ENCODE assay signal across 16 mouse cellular contexts in genomic region chr5:25179284-25179683, GRCm38 (mm10). TPM values are rescaled to one million over a fixed set of nuclear protein-coding genes. Genes with fewer than 3 reads are reported as not detected.
DNase-seq lines count a peak whose midpoint lies in the region; ATAC-seq and TF ChIP-seq lines count a peak whose summit lies in the region.
"Had no signal": no experiment of that assay in that cellular context is flagged by ENCODE, and none has a peak within 500 bp of the region (broad histone marks: within the 10 kb centered on the region; RNA-seq: fewer than 3 reads in every experiment).

No protein-coding gene starts in this region.

- peaks cover 22% of the 10 kb centered on the region for H3K4me1 ChIP-seq in kidney, adult 2 months (ENCODE audit: control insufficient read depth, insufficient read depth, low read length)
- H3K4me1 ChIP-seq in kidney, postnatal 0 days (replicated peaks; ENCODE audit: insufficient read depth, low read length): no peaks in the 10 kb centered on the region
- no peaks in the 10 kb centered on the region for H3K4me1 ChIP-seq in hindbrain, embryonic 11.5 days (replicated peaks; ENCODE audit: control insufficient read depth, insufficient read depth, low read length)

- ATAC-seq in kidney, postnatal 0 days (replicated peaks; ENCODE audit: low FRiP score, low read depth): no peak
- no peak for ATAC-seq in hindbrain, embryonic 11.5 days (ENCODE audit: low FRiP score)

- WGBS in kidney, adult 2 months: 76% methylated on average over 4 of the region's 4 CpGs
- 94% methylated on average over 4 of the region's 4 CpGs for WGBS in kidney, postnatal 0 days
- WGBS in hindbrain, embryonic 11.5 days: 94% methylated on average over 4 of the region's 4 CpGs

- no peak overlapping the region for H3K4me2 ChIP-seq in kidney, postnatal 0 days (ENCODE audit: low read length)
- no peak overlapping the region for H3K4me2 ChIP-seq in hindbrain, embryonic 11.5 days (replicated peaks; ENCODE audit: low read depth, low read length)

- H3K27ac ChIP-seq in kidney, adult 2 months (ENCODE audit: insufficient read depth, low read depth, low read length): peak overlapping the region; percentile 91
- peak overlapping the region; percentile 14 for H3K27ac ChIP-seq in kidney, postnatal 0 days
- no peak overlapping the region for H3K27ac ChIP-seq in hindbrain, embryonic 11.5 days (ENCODE audit: low read depth, low read length)
- H3K27ac ChIP-seq: left cerebral cortex, adult 2 months; midbrain, embryonic 10.5 days had no signal

- H3K4me3 ChIP-seq in kidney, adult 2 months (ENCODE audit: insufficient read depth, low read depth, low read length): no peak overlapping the region
- no peak overlapping the region for H3K4me3 ChIP-seq in kidney, postnatal 0 days (replicated peaks; ENCODE audit: low read depth, low read length)
- no peak overlapping the region for H3K4me3 ChIP-seq in hindbrain, embryonic 11.5 days (ENCODE audit: low read depth, low read length)
- H3K4me3 ChIP-seq: left cerebral cortex, adult 2 months; midbrain, embryonic 10.5 days; myocyte had no signal

- no peak for TF ChIP-seq POLR2A in kidney, adult 2 months (IDR thresholded peaks at IDR 0.05; ENCODE audit: low read depth, low read length)

- no peaks in the 10 kb centered on the region for H3K36me3 ChIP-seq in kidney, adult 2 months (ENCODE audit: control insufficient read depth, insufficient read depth, low read length)
- no peaks in the 10 kb centered on the region for H3K36me3 ChIP-seq in kidney, postnatal 0 days (ENCODE audit: insufficient read depth, low read length)
- H3K36me3 ChIP-seq in hindbrain, embryonic 11.5 days (ENCODE audit: control insufficient read depth, insufficient read depth, low read length): no peaks in the 10 kb centered on the region
- H3K36me3 ChIP-seq: midbrain, embryonic 10.5 days had no signal

- H3K9ac ChIP-seq in kidney, postnatal 0 days (ENCODE audit: low read depth, low read length): no peak overlapping the region
- no peak overlapping the region for H3K9ac ChIP-seq in hindbrain, embryonic 11.5 days (ENCODE audit: low read depth, low read length)

- TF ChIP-seq CTCF in kidney, adult 2 months (conservative IDR thresholded peaks at IDR 0.05; ENCODE audit: insufficient read depth, insufficient read length, low read depth, low read length): peak; percentile 32
- TF ChIP-seq CTCF in kidney, postnatal 0 days (IDR thresholded peaks at IDR 0.05; ENCODE audit: low read depth): peak; percentile 34; the same call in 1 of the 2 replicates

- DNase-seq in kidney, adult 2 months: peak; percentile 42
- DNase-seq in kidney, postnatal 10 days: no peak
- DNase-seq in 416B (ENCODE audit: low read depth) (peak; percentile 35), ES-CJ7 (ENCODE audit: low read depth, low spot score) (peak; percentile 35)
- no peak for DNase-seq in kidney, postnatal 0 days (ENCODE audit: low spot score)
- DNase-seq in adrenal gland, postnatal 36 days: no peak
- DNase-seq in hindbrain, embryonic 11.5 days (ENCODE audit: low spot score): no peak
- DNase-seq in natural killer cell, adult 2 months (ENCODE audit: low spot score in 2 of 2): no peak
- DNase-seq: heart, adult 18-20 months; spleen, adult 18-20 months had no signal

- H3K9me3 ChIP-seq in kidney, postnatal 0 days (replicated peaks; ENCODE audit: low read length): no peaks in the 10 kb centered on the region
- H3K9me3 ChIP-seq in hindbrain, embryonic 11.5 days (ENCODE audit: control insufficient read depth, low read length): no peaks in the 10 kb centered on the region
- H3K9me3 ChIP-seq: midbrain, embryonic 10.5 days had no signal

- H3K27me3 ChIP-seq in kidney, adult 2 months (replicated peaks; ENCODE audit: control insufficient read depth, insufficient read depth, low read length): no peaks in the 10 kb centered on the region
- no peaks in the 10 kb centered on the region for H3K27me3 ChIP-seq in kidney, postnatal 0 days (ENCODE audit: insufficient read depth, low read length)
- H3K27me3 ChIP-seq in hindbrain, embryonic 11.5 days (ENCODE audit: control insufficient read depth, insufficient read depth, low read length): no peaks in the 10 kb centered on the region

RNA-seq across cellular contexts. Expression of gene Galntl5, which starts 2.0 kb away (rescaled TPM):
- 0.05 and 0.06 TPM in 2 replicates for polyA plus RNA-seq in kidney, adult 2 months (2012; rRNA removed)
- polyA plus RNA-seq in kidney, postnatal 0 days (2015; fragmentation: Nextera tagmentation; extraction: Ambion mirVana): not detected in 2 replicates
- total RNA-seq in adrenal gland, postnatal 36 days (2021): not detected
- polyA plus RNA-seq in hindbrain, embryonic 11.5 days (2014; fragmentation: Nextera tagmentation; extraction: Ambion mirVana): 0.08 TPM in 1 of 2 replicates, not detected in the other
- total RNA-seq: ES-E14; heart, adult 18-20 months; heart, postnatal 25 days; left cerebral cortex, adult 2 months had no signal
- polyA plus RNA-seq: liver, embryonic 16.5 days; midbrain, embryonic 10.5 days; myocyte had no signal

RNA-seq across cellular contexts. Expression of gene Galnt11, which starts 42.4 kb away (rescaled TPM):
- polyA plus RNA-seq in kidney, adult 2 months (2012; rRNA removed): 387 and 392 TPM in 2 replicates
- 212 and 231 TPM in 2 replicates for polyA plus RNA-seq in kidney, postnatal 0 days (2015; fragmentation: Nextera tagmentation; extraction: Ambion mirVana)
- total RNA-seq in adrenal gland, postnatal 36 days (2021): 10 to 100 TPM; 39.6 to 51.8 TPM
- 39.9 and 44.9 TPM in 2 replicates for polyA plus RNA-seq in hindbrain, embryonic 11.5 days (2014; fragmentation: Nextera tagmentation; extraction: Ambion mirVana)

RNA-seq across cellular contexts. Expression of gene E130116L18Rik, which starts 43.7 kb away (rescaled TPM):
- polyA plus RNA-seq in kidney, adult 2 months (2012; rRNA removed): not detected in 2 replicates
- 0.74 and 2.2 TPM in 2 replicates for polyA plus RNA-seq in kidney, postnatal 0 days (2015; fragmentation: Nextera tagmentation; extraction: Ambion mirVana)
- total RNA-seq in adrenal gland, postnatal 36 days (2021): not detected
- polyA plus RNA-seq in hindbrain, embryonic 11.5 days (2014; fragmentation: Nextera tagmentation; extraction: Ambion mirVana): not detected in 2 replicates
- total RNA-seq: ES-E14; heart, adult 18-20 months; heart, postnatal 25 days; left cerebral cortex, adult 2 months had no signal
- polyA plus RNA-seq: liver, embryonic 16.5 days; midbrain, embryonic 10.5 days; myocyte had no signal

Comparison
In these comparisons a context has a peak if more than half of its experiments do, and no peak if none do; other contexts are left out.
1. DNase-seq: peak in kidney, adult 2 months (single experiment), 416B (single experiment) and ES-CJ7 (single experiment); none in kidney, postnatal 10 days (single experiment), kidney, postnatal 0 days (single experiment), adrenal gland, postnatal 36 days (0 of 2), hindbrain, embryonic 11.5 days (single experiment) and natural killer cell, adult 2 months (0 of 2).